Mouse (Mus musculus): ENCODE measurements at regions not wholly inside any gene's neighbourhood (a gene's known extent, or its start where the extent isn't known, plus 50 kb on each side); places are given as distances from the start of the nearest gene placed in this dataset.

- DNase-seq: no peak
- intact Hi-C loops (cut with DNase I): no loop called here
These were observed 62.5 kb upstream of the Abcb5 start for GRCm38 (mm10) chr12:119028711-119029110.

GRCm38 (mm10) chr12:119028161-119028560, 61.9 kb upstream of the Abcb5 start:
- intact Hi-C loops (cut with DNase I): no loop called here
- DNase-seq: no peak

- intact Hi-C loops (cut with DNase I): no loop called here
- no peak for DNase-seq
These were observed 61.5 kb upstream of the Abcb5 start for GRCm38 (mm10) chr12:119027701-119028100.

GRCm38 (mm10) chr12:119026311-119026710, 60.1 kb upstream of the Abcb5 start:
- intact Hi-C loops (cut with DNase I): no loop called here
- DNase-seq: peak; percentile 55 to 67

GRCm38 (mm10) chr12:119024063-119024462, 57.8 kb upstream of the Abcb5 start:
- no peak for DNase-seq

More at GRCm38 (mm10) chr12:119024063-119024462, 57.8 kb upstream of the Abcb5 start:
- intact Hi-C loops (cut with DNase I): loop anchor here (5.0 kb wide), 1 partner anchor 303 kb away; no protein-coding TSS in a partner anchor

Data from heart, postnatal 10 days (tissue).